Mouse (Mus musculus): ENCODE data around the gene Tango6. TPM values are rescaled to one million over a fixed set of nuclear protein-coding genes. Genes with fewer than 3 reads are reported as not detected.

The Tango6 gene
- polyA plus RNA-seq, 1 experiment = 5.9 TPM

DNA sequence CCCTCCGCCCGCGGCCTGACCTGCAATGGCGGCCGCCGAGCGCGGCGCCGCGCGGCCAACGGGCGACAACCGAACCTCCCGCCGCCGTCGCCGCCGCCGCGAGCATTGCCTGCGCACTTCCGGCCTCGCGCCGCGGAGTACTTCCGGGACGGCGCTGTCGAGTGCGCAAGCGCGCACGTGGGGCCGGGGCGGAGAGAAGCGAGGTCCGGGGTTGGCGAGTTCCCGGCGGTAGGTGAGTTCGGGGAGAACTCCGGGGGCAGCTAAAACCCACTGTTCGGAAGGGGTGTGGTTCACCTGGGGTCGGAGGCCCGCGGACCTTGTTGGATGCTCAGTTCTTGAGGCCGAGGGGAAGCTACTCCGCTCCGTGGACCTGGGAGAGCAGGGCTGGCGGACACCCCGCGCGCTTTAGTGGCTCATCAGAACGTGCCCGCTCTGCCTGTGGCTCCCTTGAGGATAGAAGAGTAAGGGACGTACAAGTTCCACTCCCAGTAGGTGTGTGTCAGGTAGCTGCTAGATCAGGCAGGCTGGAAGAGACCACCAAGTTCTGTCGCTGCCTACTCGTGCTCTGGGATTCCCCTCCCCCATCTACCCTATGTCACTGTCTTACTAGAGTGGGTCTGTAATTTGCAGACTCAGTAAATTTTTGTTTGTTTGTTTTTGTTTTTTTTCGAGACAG is 210.8 kb downstream of the Tango6 start, which contains the start of gene Utp4:
Gene Utp4 (plus strand): TSS at position 156 of the 676 bp plus-strand sequence.
- Histone ChIP-seq H3K4me3 (replicated peaks; ENCODE audit: extremely low read depth, low read depth, low read length) (peak within 1 kb of the TSS; percentile 88), H3K4me1 (ENCODE audit: control insufficient read depth, insufficient read depth, low read length) (0 out of 2 replicates have a peak, but pooled peaks cover 3% of the 10 kb centered on the region)
- WGBS = 1% methylated on average over 63 of the region's 63 CpGs
- DNase-seq = peak; percentile 88
- TF ChIP-seq CTCF (IDR thresholded peaks at IDR 0.05; ENCODE audit: insufficient read depth, low read length) (no peak), POLR2A (IDR thresholded peaks at IDR 0.05; ENCODE audit: borderline replicate concordance, extremely low read depth, low read depth, low read length) (peak; percentile 58; the same call in 1 of the 2 replicates)

DNA sequence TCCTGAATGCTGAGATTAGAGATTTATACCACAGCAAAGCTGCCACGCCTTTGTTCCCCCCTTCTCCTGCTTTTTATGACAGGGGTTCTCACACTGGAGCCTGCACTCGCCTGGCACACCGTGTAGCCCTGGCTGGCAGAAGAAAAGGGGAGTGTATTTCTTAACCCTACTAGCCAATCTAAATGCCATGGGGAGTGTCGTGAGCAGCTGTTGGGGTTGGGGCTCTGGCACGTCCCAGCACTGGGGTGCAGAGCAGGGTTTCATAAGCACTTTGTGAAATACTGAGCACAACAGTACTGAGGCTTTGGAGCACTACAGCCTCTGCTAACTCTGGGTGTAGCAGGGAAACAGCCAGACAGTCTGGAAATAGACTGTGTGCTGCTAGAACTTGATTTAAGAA is 216.6 kb downstream of the Tango6 start:
- 85% methylated on average over 5 of the region's 5 CpGs for WGBS
- Histone ChIP-seq H3K4me3 (replicated peaks; ENCODE audit: extremely low read depth, low read depth, low read length) (no peak overlapping the region), H3K4me1 (ENCODE audit: control insufficient read depth, insufficient read depth, low read length) (peaks cover 5% of the 10 kb centered on the region)
- no peak for DNase-seq
- TF ChIP-seq POLR2A (IDR thresholded peaks at IDR 0.05; ENCODE audit: borderline replicate concordance, extremely low read depth, low read depth, low read length) = no peak
- no peak for TF ChIP-seq CTCF (IDR thresholded peaks at IDR 0.05; ENCODE audit: insufficient read depth, low read length)

Other genes with a start within 250 kb of the Tango6 start
- gene 6030452D12Rik, start 182.5 kb upstream of the Tango6 start, polyA plus RNA-seq (2012; rRNA removed) = not detected in 2 replicates
- 1.3 and 2.0 TPM in 2 replicates for gene Cdh3, start 172.2 kb upstream of the Tango6 start, polyA plus RNA-seq (2012; rRNA removed)
- 21.8 and 38.0 TPM in 2 replicates for gene Gm10073, start 109.6 kb upstream of the Tango6 start, polyA plus RNA-seq (2012; rRNA removed)
- 124 and 140 TPM in 2 replicates for gene Cdh1, start 79.7 kb upstream of the Tango6 start, polyA plus RNA-seq (2012; rRNA removed)
- gene Has3, start 187.2 kb downstream of the Tango6 start, polyA plus RNA-seq (2012; rRNA removed) = 0.48 and 0.89 TPM in 2 replicates
- gene Utp4, start 210.6 kb downstream of the Tango6 start, polyA plus RNA-seq (2012; rRNA removed) = 12.3 and 14.5 TPM in 2 replicates

Measured in lung, adult 2 months (tissue).